Mouse (Mus musculus) embryonic facial prominence, embryonic 12.5 days (tissue): ENCODE measurements at regions not wholly inside any gene's neighbourhood (a gene's known extent, or its start where the extent isn't known, plus 50 kb on each side); places are given as distances from the start of the nearest gene placed in this dataset.

Source experiments
- ATAC-seq: fragments of 200-750 bp; cut with Nextera tagmentation; 2 replicates; pipeline ENCODE4 v1.8.0; 2017; ENCODE audit not compliant: insufficient number of reproducible peaks, insufficient read depth, low FRiP score, low TSS enrichment
- H3K27ac ChIP-seq: fragments of 300-500 bp; sonication (generic); 2 replicates; pipeline ENCODE4 v1.5.1; 2016; ENCODE audit warnings: mild to moderate bottlenecking
- H3K27me3 ChIP-seq: fragments of 300-500 bp; sonication (generic); 2 replicates; pipeline ENCODE4 v1.6.1; 2016; ENCODE audit warnings: mild to moderate bottlenecking, moderate library complexity
- H3K36me3 ChIP-seq: fragments of 300-500 bp; sonication (generic); 2 replicates; pipeline ENCODE4 v1.6.1; 2016; ENCODE audit warnings: mild to moderate bottlenecking
- H3K4me1 ChIP-seq: fragments of 300-500 bp; sonication (generic); 2 replicates; pipeline ENCODE4 v1.6.1; 2016
- H3K4me2 ChIP-seq: fragments of 300-500 bp; sonication (generic); replicated peaks from 2 replicates; pipeline ENCODE4 v1.6.1; 2016; ENCODE audit warnings: mild to moderate bottlenecking, moderate library complexity
- H3K4me3 ChIP-seq: fragments of 300-500 bp; sonication (generic); 2 replicates; pipeline ENCODE4 v1.5.1; 2016; ENCODE audit warnings: mild to moderate bottlenecking
- H3K9ac ChIP-seq: fragments of 300-500 bp; sonication (generic); 2 replicates; pipeline ENCODE4 v1.6.1; 2016; ENCODE audit warnings: mild to moderate bottlenecking, moderate library complexity
- H3K9me3 ChIP-seq: fragments of 300-500 bp; sonication (generic); 2 replicates; pipeline ENCODE4 v1.6.1; 2016; ENCODE audit warnings: mild to moderate bottlenecking, moderate library complexity
- WGBS: fragments of 180-500 bp; shearing (Covaris S2); methylation state at CpG from one replicate; pipeline ENCODE4 v1.1.7; 2016; 5-methylcytosine and 5-hydroxymethylcytosine counted together

GRCm38 (mm10) chr2:51447616-51448015 lies 179.7 kb upstream of the Tas2r134 start:
- Histone ChIP-seq H3K36me3 (no peaks in the 10 kb centered on the region), H3K27ac (no peak overlapping the region), H3K4me3 (no peak overlapping the region), H3K4me2 (no peak overlapping the region), H3K4me1 (0 out of 2 replicates have a peak, but pooled peaks cover 5% of the 10 kb centered on the region), H3K9me3 (no peaks in the 10 kb centered on the region), H3K9ac (no peak overlapping the region), H3K27me3 (no peaks in the 10 kb centered on the region)
- 85% methylated on average over 5 of the region's 5 CpGs for WGBS
- ATAC-seq = no peak

DNA sequence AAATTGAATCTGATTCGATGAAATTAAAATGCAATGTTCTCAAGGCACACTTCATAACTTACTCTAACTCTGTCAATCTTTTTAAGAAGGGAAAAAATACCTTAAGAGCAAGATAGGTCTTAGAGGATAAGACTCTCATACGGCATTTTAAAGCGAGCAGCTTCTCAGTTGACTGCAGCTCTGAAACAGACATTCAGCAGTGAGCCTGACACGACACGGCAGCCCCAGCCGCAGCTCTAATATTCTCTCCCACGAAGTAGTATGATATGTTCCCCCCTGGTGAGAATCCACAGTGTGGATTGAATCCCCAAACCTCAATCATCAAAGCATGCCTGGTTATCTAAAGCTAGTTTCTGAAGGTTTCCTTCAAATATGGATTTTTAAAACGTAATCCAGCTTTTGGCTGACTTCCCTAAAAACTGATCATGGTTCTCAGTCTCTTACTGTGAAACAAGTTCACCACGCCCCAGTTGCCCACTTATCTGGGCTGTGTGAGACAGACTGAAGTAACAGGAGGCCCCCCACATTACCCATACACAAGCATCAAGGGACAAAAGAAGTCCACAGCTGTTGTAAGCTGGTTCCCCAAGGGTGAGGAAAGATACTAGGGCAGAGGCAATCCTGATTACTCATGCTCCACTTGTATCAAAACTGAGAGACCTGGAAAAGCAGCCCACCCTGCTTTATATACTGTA lies 182.8 kb upstream of the Tas2r134 start:
- 0 out of 2 replicates have a peak, but pooled peaks cover 5% of the 10 kb centered on the region for H3K4me1 ChIP-seq
- H3K9me3 ChIP-seq = no peaks in the 10 kb centered on the region
- ATAC-seq = no peak
- H3K4me3 ChIP-seq = no peak overlapping the region
- 0 out of 2 replicates have a peak overlapping the region, but pooled peaks have one; percentile 43 for H3K27ac ChIP-seq
- H3K9ac ChIP-seq = no peak overlapping the region
- no peaks in the 10 kb centered on the region for H3K36me3 ChIP-seq
- no peaks in the 10 kb centered on the region for H3K27me3 ChIP-seq
- no peak overlapping the region for H3K4me2 ChIP-seq
- 60% methylated on average over 9 of the region's 9 CpGs for WGBS

GRCm38 (mm10) chr2:51443946-51444345 lies 183.4 kb upstream of the Tas2r134 start:
- Histone ChIP-seq H3K4me1 (0 out of 2 replicates have a peak, but pooled peaks cover 5% of the 10 kb centered on the region), H3K4me3 (no peak overlapping the region), H3K4me2 (no peak overlapping the region), H3K27me3 (no peaks in the 10 kb centered on the region), H3K36me3 (no peaks in the 10 kb centered on the region), H3K27ac (no peak overlapping the region), H3K9me3 (no peaks in the 10 kb centered on the region), H3K9ac (no peak overlapping the region)
- WGBS = 41% methylated on average over 3 of the region's 3 CpGs
- no peak for ATAC-seq

- 61% methylated on average over 1 of the region's 1 CpGs for WGBS
- H3K4me1 ChIP-seq = 0 out of 2 replicates have a peak, but pooled peaks cover 3% of the 10 kb centered on the region
- no peak overlapping the region for H3K4me3 ChIP-seq
- H3K36me3 ChIP-seq = no peaks in the 10 kb centered on the region
- no peaks in the 10 kb centered on the region for H3K9me3 ChIP-seq
- no peak overlapping the region for H3K4me2 ChIP-seq
- no peak overlapping the region for H3K27ac ChIP-seq
- no peaks in the 10 kb centered on the region for H3K27me3 ChIP-seq
- ATAC-seq = no peak
- H3K9ac ChIP-seq = no peak overlapping the region
These were observed 188.3 kb upstream of the Tas2r134 start for GRCm38 (mm10) chr2:51439047-51439446.

DNA sequence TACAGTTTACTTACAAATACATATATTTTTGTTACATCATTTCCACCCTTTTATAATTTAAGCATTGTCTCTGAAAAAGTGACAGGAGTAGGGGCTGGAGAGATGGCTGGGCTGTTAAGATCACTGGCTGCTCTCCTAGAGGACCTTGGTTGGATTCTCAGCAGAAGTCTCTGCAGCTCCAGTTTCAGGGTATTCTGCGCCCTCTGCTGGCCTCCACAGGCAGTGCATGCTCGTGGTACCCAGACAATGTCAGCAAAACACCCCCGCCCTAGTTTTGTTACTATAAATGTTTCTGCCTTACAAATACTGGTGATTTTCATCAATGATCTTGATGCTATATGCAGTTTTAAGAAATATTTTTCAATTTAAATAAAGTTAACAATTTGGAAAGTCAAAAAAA lies 190.7 kb upstream of the Tas2r134 start:
- no peaks in the 10 kb centered on the region for H3K4me1 ChIP-seq
- no peak overlapping the region for H3K4me3 ChIP-seq
- no peaks in the 10 kb centered on the region for H3K36me3 ChIP-seq
- no peak overlapping the region for H3K27ac ChIP-seq
- no peak for ATAC-seq
- no peak overlapping the region for H3K4me2 ChIP-seq
- H3K9me3 ChIP-seq = no peaks in the 10 kb centered on the region
- no peaks in the 10 kb centered on the region for H3K27me3 ChIP-seq
- no peak overlapping the region for H3K9ac ChIP-seq
- 52% methylated on average over 3 of the region's 3 CpGs for WGBS

- WGBS = 86% methylated on average over 3 of the region's 3 CpGs
- Histone ChIP-seq H3K4me3 (no peak overlapping the region), H3K27ac (no peak overlapping the region), H3K4me2 (no peak overlapping the region), H3K9ac (no peak overlapping the region), H3K27me3 (no peaks in the 10 kb centered on the region), H3K4me1 (no peaks in the 10 kb centered on the region), H3K9me3 (no peaks in the 10 kb centered on the region), H3K36me3 (no peaks in the 10 kb centered on the region)
- ATAC-seq = no peak
These were observed 195.7 kb upstream of the Tas2r134 start for GRCm38 (mm10) chr2:51431564-51431963.

DNA sequence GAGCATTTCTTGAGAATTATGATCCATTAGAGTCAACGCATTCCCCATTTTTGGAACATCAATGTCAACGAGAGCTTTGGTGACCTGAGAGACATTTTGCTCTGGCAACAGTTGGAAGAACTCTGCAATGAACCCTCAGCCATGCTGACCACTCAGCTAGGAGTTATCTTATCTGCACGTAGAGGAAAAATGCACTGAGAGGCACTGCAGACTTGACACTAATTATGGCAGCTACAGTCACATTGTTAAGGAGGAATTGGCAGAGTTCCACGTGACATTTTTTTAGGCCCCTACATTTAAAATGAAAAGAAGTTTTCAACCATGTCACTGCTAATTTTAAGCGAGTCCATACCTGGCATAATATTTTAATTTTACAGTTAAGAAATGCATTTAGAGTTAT lies 197.6 kb upstream of the Tas2r134 start:
- no peaks in the 10 kb centered on the region for H3K4me1 ChIP-seq
- no peaks in the 10 kb centered on the region for H3K9me3 ChIP-seq
- H3K27me3 ChIP-seq = no peaks in the 10 kb centered on the region
- no peak overlapping the region for H3K4me2 ChIP-seq
- no peak overlapping the region for H3K27ac ChIP-seq
- WGBS = 76% methylated on average over 5 of the region's 5 CpGs
- ATAC-seq = no peak
- H3K4me3 ChIP-seq = no peak overlapping the region
- no peak overlapping the region for H3K9ac ChIP-seq
- H3K36me3 ChIP-seq = no peaks in the 10 kb centered on the region

- Histone ChIP-seq H3K36me3 (no peaks in the 10 kb centered on the region), H3K27me3 (no peaks in the 10 kb centered on the region), H3K9ac (no peak overlapping the region), H3K4me3 (no peak overlapping the region), H3K4me2 (no peak overlapping the region), H3K27ac (no peak overlapping the region), H3K4me1 (0 out of 2 replicates have a peak, but pooled peaks cover 5% of the 10 kb centered on the region), H3K9me3 (no peaks in the 10 kb centered on the region)
- 22% methylated on average over 6 of the region's 6 CpGs for WGBS
- ATAC-seq = no peak
These were observed 204.9 kb upstream of the Tas2r134 start for GRCm38 (mm10) chr2:51422442-51422841.

- H3K4me3 ChIP-seq = no peak overlapping the region
- H3K4me2 ChIP-seq = no peak overlapping the region
- no peak overlapping the region for H3K27ac ChIP-seq
- no peaks in the 10 kb centered on the region for H3K36me3 ChIP-seq
- H3K4me1 ChIP-seq = 0 out of 2 replicates have a peak, but pooled peaks cover 5% of the 10 kb centered on the region
- no peaks in the 10 kb centered on the region for H3K27me3 ChIP-seq
- H3K9ac ChIP-seq = no peak overlapping the region
- no peaks in the 10 kb centered on the region for H3K9me3 ChIP-seq
- 79% methylated on average over 10 of the region's 10 CpGs for WGBS
- no peak for ATAC-seq
These were observed 209.2 kb upstream of the Tas2r134 start for GRCm38 (mm10) chr2:51417908-51418690.

DNA sequence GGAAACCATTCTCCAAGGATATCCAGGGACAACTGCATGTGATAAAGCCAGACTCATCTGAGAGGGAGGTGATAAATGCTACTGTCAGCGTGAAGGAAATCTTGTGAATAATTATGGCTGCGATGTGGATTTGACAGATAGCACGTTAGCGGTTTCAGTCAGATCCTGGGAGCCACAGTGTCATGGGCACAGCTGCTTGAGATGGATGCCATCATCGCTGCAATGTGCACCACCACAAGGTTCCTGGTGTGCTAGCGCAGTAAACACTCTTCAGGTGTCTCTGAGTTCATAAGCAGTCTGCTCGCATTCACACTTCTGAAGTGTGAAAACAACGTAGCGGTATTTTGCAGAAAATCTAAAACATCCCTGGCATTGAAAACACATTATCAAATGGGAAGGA lies 238.9 kb upstream of the Tas2r134 start:
- WGBS = 90% methylated on average over 9 of the region's 9 CpGs
- H3K4me2 ChIP-seq = no peak overlapping the region
- no peaks in the 10 kb centered on the region for H3K9me3 ChIP-seq
- H3K9ac ChIP-seq = no peak overlapping the region
- no peaks in the 10 kb centered on the region for H3K4me1 ChIP-seq
- H3K27ac ChIP-seq = no peak overlapping the region
- no peaks in the 10 kb centered on the region for H3K27me3 ChIP-seq
- no peak for ATAC-seq
- H3K4me3 ChIP-seq = no peak overlapping the region
- no peaks in the 10 kb centered on the region for H3K36me3 ChIP-seq

DNA sequence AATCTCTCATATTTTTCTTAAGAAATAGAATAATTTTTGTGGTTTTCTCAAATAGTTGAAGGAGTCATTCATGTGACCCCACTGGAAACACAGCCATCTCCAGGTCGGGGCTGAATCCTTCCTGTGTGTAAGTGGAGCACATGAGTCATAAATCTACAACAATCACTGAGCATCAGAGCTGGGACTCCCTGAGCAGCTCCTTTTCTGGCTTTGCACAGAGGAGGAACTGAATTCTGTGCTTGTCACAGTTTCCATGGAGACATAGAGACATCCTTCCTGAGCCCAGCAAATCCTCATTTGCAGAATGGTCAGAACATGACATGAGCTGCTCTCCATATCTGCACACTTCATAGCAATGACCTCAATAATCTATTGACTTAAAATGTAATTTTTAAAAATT lies 238.2 kb upstream of the Rnd3 start:
- no peaks in the 10 kb centered on the region for H3K9me3 ChIP-seq
- ATAC-seq = no peak
- 60% methylated on average over 1 of the region's 1 CpGs for WGBS
- no peaks in the 10 kb centered on the region for H3K27me3 ChIP-seq
- H3K27ac ChIP-seq = no peak overlapping the region
- H3K4me2 ChIP-seq = no peak overlapping the region
- no peaks in the 10 kb centered on the region for H3K4me1 ChIP-seq
- H3K36me3 ChIP-seq = no peaks in the 10 kb centered on the region
- H3K4me3 ChIP-seq = no peak overlapping the region
- H3K9ac ChIP-seq = no peak overlapping the region

- Histone ChIP-seq H3K27me3 (no peaks in the 10 kb centered on the region), H3K4me3 (no peak overlapping the region), H3K9ac (no peak overlapping the region), H3K9me3 (no peaks in the 10 kb centered on the region), H3K4me1 (no peaks in the 10 kb centered on the region), H3K4me2 (no peak overlapping the region), H3K27ac (no peak overlapping the region), H3K36me3 (no peaks in the 10 kb centered on the region)
- WGBS = 88% methylated on average over 4 of the region's 4 CpGs
- ATAC-seq = no peak
These were observed 227.7 kb upstream of the Rnd3 start for GRCm38 (mm10) chr2:51376597-51376996.
